Mouse (Mus musculus) lung, postnatal 0 days (tissue): ENCODE measurements around the gene Slc44a5.

Experiments
- CTCF ChIP-seq: IDR thresholded peaks from 2 replicates; pipeline ENCODE4 v1.5.1; 2016; ENCODE audit warnings: antibody characterized with exemption, mild to moderate bottlenecking
- EP300 ChIP-seq: IDR thresholded peaks from 2 replicates; pipeline ENCODE4 v1.6.1; 2016; ENCODE audit warnings: antibody characterized with exemption, mild to moderate bottlenecking, control low read depth

DNA sequence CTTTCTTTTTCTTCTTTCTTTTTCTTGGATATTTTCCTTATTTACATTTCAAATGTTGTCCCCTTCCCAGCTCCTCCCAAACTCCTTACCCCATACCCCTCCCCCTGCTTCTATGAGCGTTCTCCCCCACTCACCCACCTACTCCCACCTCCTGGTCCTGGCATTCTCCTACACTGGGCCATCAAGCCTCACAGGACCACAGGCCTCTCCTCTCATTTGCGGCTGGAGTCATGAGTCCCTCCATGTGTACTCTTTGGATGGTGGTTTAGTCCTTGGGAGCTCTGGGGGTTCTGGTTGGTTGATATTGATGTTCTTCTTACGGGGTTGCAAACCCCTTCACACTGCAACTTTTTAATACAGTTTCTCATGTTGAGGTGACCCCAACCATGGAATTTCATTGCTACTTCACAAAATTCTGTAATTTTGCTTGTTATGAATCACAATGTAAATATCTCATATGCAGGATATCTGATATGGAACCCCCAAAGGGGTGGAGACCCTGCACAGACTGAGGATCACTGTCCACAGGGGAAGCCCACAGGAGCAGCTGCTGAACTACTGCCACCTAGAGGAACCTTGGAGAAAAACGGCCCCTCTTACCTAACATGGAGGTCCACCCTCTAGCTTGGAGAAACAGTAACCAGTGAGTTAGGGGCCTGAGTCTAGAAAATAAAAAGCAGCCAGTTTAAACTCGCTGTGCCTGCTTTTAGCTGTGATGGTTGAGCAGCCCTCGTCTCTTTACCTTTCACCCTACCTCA lies 11.4 kb upstream of the Slc44a5 start:
- TF ChIP-seq CTCF, result peak; percentile 67
- TF ChIP-seq EP300, result no peak
